In the genomic region with DNA sequence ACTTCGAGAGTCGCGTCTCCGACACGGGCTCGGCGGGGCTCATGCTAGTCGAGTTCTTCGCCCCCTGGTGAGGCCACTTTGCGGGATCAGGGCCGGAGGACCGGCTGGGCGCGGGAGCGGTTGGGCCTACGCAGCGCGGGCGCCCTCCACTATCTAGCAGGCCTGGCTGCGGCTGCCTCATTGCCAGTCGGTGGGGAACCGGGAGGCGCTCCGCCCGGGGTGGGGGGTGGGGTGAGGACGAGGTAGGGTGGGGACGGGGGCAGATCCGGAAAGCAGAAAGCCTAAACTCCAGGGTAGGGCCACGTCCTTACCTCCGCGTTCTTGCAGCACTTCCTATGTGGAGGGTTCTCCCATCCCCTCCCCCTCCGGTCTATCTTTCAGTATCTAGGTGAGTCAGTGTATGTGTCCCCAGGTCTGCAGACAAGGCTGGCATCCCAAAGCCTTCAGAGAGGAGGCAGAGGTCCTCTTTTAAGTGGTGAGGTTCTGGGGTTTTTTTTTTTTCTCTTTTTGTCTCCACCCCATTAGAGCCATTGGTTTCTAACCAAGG, we compare ENCODE assay signal across 8 mouse cellular contexts. TPM values are rescaled to one million over a fixed set of nuclear protein-coding genes. Genes with fewer than 3 reads are reported as not detected.
A peak's percentile ranks its signal among the peaks of the same experiment; 100 is the strongest.
DNase-seq lines count a peak whose midpoint lies in the region; TF ChIP-seq lines count a peak whose summit lies in the region.

No protein-coding gene starts in this region.

- TF ChIP-seq POLR2A in heart, adult 2 months (IDR thresholded peaks at IDR 0.05; ENCODE audit: insufficient read depth, low read depth, low read length), result no peak

- no peak for TF ChIP-seq CTCF in heart, adult 2 months (IDR thresholded peaks at IDR 0.05)

- H3K4me1 ChIP-seq in heart, adult 2 months (ENCODE audit: control insufficient read depth, insufficient read depth, low read length), result peaks cover 7% of the 10 kb centered on the region
- H3K4me1 ChIP-seq in brown adipose tissue, adult 24 weeks (ENCODE audit: control insufficient read depth, insufficient read depth, insufficient read length, low read length), result peaks cover 8% of the 10 kb centered on the region; the same call in 1 of the 2 replicates

- peak overlapping the region; percentile 96 for H3K4me3 ChIP-seq in heart, adult 2 months
- H3K4me3 ChIP-seq in brown adipose tissue, adult 24 weeks (ENCODE audit: insufficient read depth, low read depth, low read length), result peak overlapping the region; percentile 98

- H3K9ac ChIP-seq in heart, adult 2 months (ENCODE audit: low read depth, low read length), result peak overlapping the region; percentile 99

- peaks cover 39% of the 10 kb centered on the region for H3K36me3 ChIP-seq in heart, adult 2 months (ENCODE audit: control insufficient read depth, insufficient read depth, low read length)

- peaks cover 2% of the 10 kb centered on the region; the same call in 1 of the 2 replicates for H3K79me2 ChIP-seq in heart, adult 2 months (replicated peaks; ENCODE audit: control insufficient read depth, insufficient read depth, low read length)

- intact Hi-C loops in heart, adult 2 months (cut with DNase I), result loop anchor here (5.0 kb wide), 2 partner anchors 62 to 142 kb away; a partner anchor contains a TSS
- intact Hi-C loops in heart, postnatal 14 days (cut with DNase I), result loop anchor here (5.0 to 10.0 kb wide), 2 partner anchors 33 to 1319 kb away; a partner anchor contains a TSS

- WGBS in heart, adult 2 months, result under 1% methylated on average over 32 of the region's 32 CpGs

- no peak for DNase-seq in heart, adult 2 months
- no peak for DNase-seq in heart, postnatal 14 days
- peak; percentile 76 for DNase-seq in CD4-positive, CD25-positive, alpha-beta regulatory T cell, adult 2 months (ENCODE audit: low read depth, low spot score)
- DNase-seq in forelimb bud, embryonic 11.5 days (ENCODE audit: low read depth, low spot score), result peak; percentile 35
- peak; percentile 37 to 66 for DNase-seq in kidney, postnatal 25 days
- DNase-seq in mesoderm, embryonic 11.5 days (ENCODE audit: low read depth, low spot score), result peak; percentile 45
- DNase-seq in thymus, postnatal 25 days, result peak; percentile 59

- no peaks in the 10 kb centered on the region for H3K27me3 ChIP-seq in heart, adult 2 months (ENCODE audit: control insufficient read depth, insufficient read depth, low read length)

- H3K27ac ChIP-seq in heart, adult 2 months, result peak overlapping the region; percentile 96
- peak overlapping the region; percentile 88 for H3K27ac ChIP-seq in brown adipose tissue, adult 24 weeks (replicated peaks; ENCODE audit: low read depth, low read length)

- TF ChIP-seq EP300 in heart, adult 2 months (IDR thresholded peaks at IDR 0.05; ENCODE audit: insufficient read depth, low read depth, low read length), result no peak

RNA-seq across cellular contexts. Expression of a gene that starts 0.6 kb away (rescaled TPM):
- total RNA-seq in heart, adult 2 months (2021), result 1 to 10 TPM; 3.8 to 4.2 TPM
- 3.4 and 4.3 TPM in 2 replicates for polyA plus RNA-seq in heart, adult 2 months (2012; rRNA removed)
- 1 to 10 TPM; 3.2 to 3.9 TPM for total RNA-seq in heart, postnatal 14 days (2021)
- 3.6 and 4.5 TPM in 2 replicates for polyA plus RNA-seq in brown adipose tissue, adult 24 weeks (2012; ENCODE audit: insufficient read depth, insufficient read length, missing spikeins)

RNA-seq across cellular contexts. Expression of a gene that starts 0.6 kb away (rescaled TPM):
- total RNA-seq in heart, adult 2 months (2021), result 100 to 1,000 TPM; 145 to 148 TPM
- 76.0 and 96.6 TPM in 2 replicates for polyA plus RNA-seq in heart, adult 2 months (2012; rRNA removed)
- total RNA-seq in heart, postnatal 14 days (2021), result 100 to 1,000 TPM; 115 to 150 TPM
- polyA plus RNA-seq in brown adipose tissue, adult 24 weeks (2012; ENCODE audit: insufficient read depth, insufficient read length, missing spikeins), result 92.2 and 124 TPM in 2 replicates

RNA-seq across cellular contexts. Expression of a gene that starts 27.2 kb away (rescaled TPM):
- total RNA-seq in heart, adult 2 months (2021), result not detected
- 0.09 and 0.10 TPM in 2 replicates for polyA plus RNA-seq in heart, adult 2 months (2012; rRNA removed)
- not detected for total RNA-seq in heart, postnatal 14 days (2021)
- polyA plus RNA-seq in brown adipose tissue, adult 24 weeks (2012; ENCODE audit: insufficient read depth, insufficient read length, missing spikeins), result not detected in 2 replicates

RNA-seq across cellular contexts. Expression of a gene that starts 29.9 kb away (rescaled TPM):
- under 1 TPM in 1 of 2 experiments, not detected in 1; 0.13 TPM for total RNA-seq in heart, adult 2 months (2021)
- polyA plus RNA-seq in heart, adult 2 months (2012; rRNA removed), result 0.15 and 0.47 TPM in 2 replicates
- total RNA-seq in heart, postnatal 14 days (2021), result not detected
- polyA plus RNA-seq in brown adipose tissue, adult 24 weeks (2012; ENCODE audit: insufficient read depth, insufficient read length, missing spikeins), result not detected in 2 replicates

RNA-seq across cellular contexts. Expression of a gene that starts 34.8 kb away (rescaled TPM):
- total RNA-seq in heart, adult 2 months (2021), result 100 to 1,000 TPM; 369 to 415 TPM
- 339 and 340 TPM in 2 replicates for polyA plus RNA-seq in heart, adult 2 months (2012; rRNA removed)
- 100 to 1,000 TPM; 341 to 387 TPM for total RNA-seq in heart, postnatal 14 days (2021)
- polyA plus RNA-seq in brown adipose tissue, adult 24 weeks (2012; ENCODE audit: insufficient read depth, insufficient read length, missing spikeins), result 562 and 583 TPM in 2 replicates

Comparison
In these comparisons a context has a peak if more than half of its experiments do, and no peak if none do; other contexts are left out.
1. DNase-seq: peak in CD4-positive, CD25-positive, alpha-beta regulatory T cell, adult 2 months (single experiment), forelimb bud, embryonic 11.5 days (single experiment), kidney, postnatal 25 days (2 of 2), mesoderm, embryonic 11.5 days (single experiment) and thymus, postnatal 25 days (single experiment); none in heart, adult 2 months (0 of 2) and heart, postnatal 14 days (0 of 2).